Mouse (Mus musculus) heart, postnatal 0 days (tissue): Measurements from ENCODE around the gene Spata2.

Experiments
- CTCF ChIP-seq: IDR thresholded peaks from 2 replicates; pipeline ENCODE4 v1.5.1; 2016; ENCODE audit warnings: antibody characterized with exemption, control low read depth, low read depth
- EP300 ChIP-seq: IDR thresholded peaks from 2 replicates; pipeline ENCODE4 v1.6.1; 2016; ENCODE audit warnings: antibody characterized with exemption, low read depth

- TF ChIP-seq CTCF, result no peak
- TF ChIP-seq EP300, result no peak
These were observed 21.1 kb downstream of the Spata2 start for GRCm38 (mm10) chr2:167471585-167471984.
